Mouse (Mus musculus): ENCODE data around the gene Nfib. TPM values are rescaled to one million over a fixed set of nuclear protein-coding genes. Genes with fewer than 3 reads are reported as not detected.

Nfib gene
- polyA plus RNA-seq, 2 experiments, result 57.3 to 126 TPM

- no peak for TF ChIP-seq POLR2A (IDR thresholded peaks at IDR 0.05; ENCODE audit: borderline replicate concordance, extremely low read depth, insufficient read depth, insufficient read length)
Observed at GRCm38 (mm10) chr4:82504015-82504283, 201.6 kb downstream of the Nfib start.

GRCm38 (mm10) chr4:82503274-82504014 lies 202.1 kb downstream of the Nfib start:
- DNase-seq (ENCODE audit: low spot score), result no peak
- peak overlapping the region; percentile 100 for H3K9ac ChIP-seq (ENCODE audit: low read depth, low read length, severe bottlenecking)
- peaks cover 29% of the 10 kb centered on the region for H3K4me1 ChIP-seq (ENCODE audit: control insufficient read depth, insufficient read depth, low read length)
- peaks cover 6% of the 10 kb centered on the region for H3K36me3 ChIP-seq (ENCODE audit: control insufficient read depth, insufficient read depth, low read length)
- peak overlapping the region; percentile 99 for H3K4me3 ChIP-seq (replicated peaks; ENCODE audit: low read length)
- TF ChIP-seq POLR2A (IDR thresholded peaks at IDR 0.05; ENCODE audit: borderline replicate concordance, extremely low read depth, insufficient read depth, insufficient read length), result no peak
- WGBS, result 11% methylated on average over 8 of the region's 8 CpGs
- ATAC-seq (ENCODE audit: low FRiP score, low read depth), result no peak
- H3K4me2 ChIP-seq (replicated peaks; ENCODE audit: low read depth, low read length, severe bottlenecking), result peak overlapping the region; percentile 89
- peak overlapping the region; percentile 100 for H3K27ac ChIP-seq (replicated peaks; ENCODE audit: low read depth, low read length)
- H3K27me3 ChIP-seq (ENCODE audit: control insufficient read depth, insufficient read depth, low read length), result no peaks in the 10 kb centered on the region
- no peaks in the 10 kb centered on the region for H3K9me3 ChIP-seq (ENCODE audit: control insufficient read depth, low read length)

More at GRCm38 (mm10) chr4:82504015-82504283, 201.6 kb downstream of the Nfib start:
- Histone ChIP-seq H3K27ac (replicated peaks; ENCODE audit: low read depth, low read length) (peak overlapping the region; percentile 100), H3K4me1 (ENCODE audit: control insufficient read depth, insufficient read depth, low read length) (peaks cover 34% of the 10 kb centered on the region), H3K9ac (ENCODE audit: low read depth, low read length, severe bottlenecking) (peak overlapping the region; percentile 100), H3K27me3 (ENCODE audit: control insufficient read depth, insufficient read depth, low read length) (no peaks in the 10 kb centered on the region), H3K9me3 (ENCODE audit: control insufficient read depth, low read length) (no peaks in the 10 kb centered on the region), H3K4me2 (replicated peaks; ENCODE audit: low read depth, low read length, severe bottlenecking) (peak overlapping the region; percentile 89), H3K36me3 (ENCODE audit: control insufficient read depth, insufficient read depth, low read length) (0 out of 2 replicates have a peak, but pooled peaks cover 3% of the 10 kb centered on the region), H3K4me3 (replicated peaks; ENCODE audit: low read length) (peak overlapping the region; percentile 99)
- ATAC-seq (ENCODE audit: low FRiP score, low read depth) (no peak), DNase-seq (ENCODE audit: low spot score) (no peak)
- WGBS, result under 1% methylated on average over 10 of the region's 10 CpGs

GRCm38 (mm10) chr4:82502611-82503010 lies 202.9 kb downstream of the Nfib start:
- ATAC-seq (ENCODE audit: low FRiP score, low read depth) (no peak), DNase-seq (ENCODE audit: low spot score) (no peak)
- H3K9me3 ChIP-seq (ENCODE audit: control insufficient read depth, low read length), result no peaks in the 10 kb centered on the region
- peak overlapping the region; percentile 100 for H3K9ac ChIP-seq (ENCODE audit: low read depth, low read length, severe bottlenecking)
- H3K4me1 ChIP-seq (ENCODE audit: control insufficient read depth, insufficient read depth, low read length), result peaks cover 28% of the 10 kb centered on the region
- peak overlapping the region; percentile 99 for H3K4me3 ChIP-seq (replicated peaks; ENCODE audit: low read length)
- 39% methylated on average over 2 of the region's 2 CpGs for WGBS
- peak overlapping the region; percentile 89 for H3K4me2 ChIP-seq (replicated peaks; ENCODE audit: low read depth, low read length, severe bottlenecking)
- no peak for TF ChIP-seq POLR2A (IDR thresholded peaks at IDR 0.05; ENCODE audit: borderline replicate concordance, extremely low read depth, insufficient read depth, insufficient read length)
- peak overlapping the region; percentile 100; the same call in 1 of the 2 replicates for H3K27ac ChIP-seq (replicated peaks; ENCODE audit: low read depth, low read length)
- H3K36me3 ChIP-seq (ENCODE audit: control insufficient read depth, insufficient read depth, low read length), result peaks cover 14% of the 10 kb centered on the region
- H3K27me3 ChIP-seq (ENCODE audit: control insufficient read depth, insufficient read depth, low read length), result no peaks in the 10 kb centered on the region

GRCm38 (mm10) chr4:82502012-82502411 lies 203.5 kb downstream of the Nfib start:
- Histone ChIP-seq H3K4me1 (ENCODE audit: control insufficient read depth, insufficient read depth, low read length) (peaks cover 30% of the 10 kb centered on the region), H3K9ac (ENCODE audit: low read depth, low read length, severe bottlenecking) (peak overlapping the region; percentile 100), H3K4me3 (replicated peaks; ENCODE audit: low read length) (peak overlapping the region; percentile 99), H3K27me3 (ENCODE audit: control insufficient read depth, insufficient read depth, low read length) (no peaks in the 10 kb centered on the region), H3K36me3 (ENCODE audit: control insufficient read depth, insufficient read depth, low read length) (peaks cover 20% of the 10 kb centered on the region), H3K27ac (replicated peaks; ENCODE audit: low read depth, low read length) (peak overlapping the region; percentile 63; the same call in 1 of the 2 replicates), H3K4me2 (replicated peaks; ENCODE audit: low read depth, low read length, severe bottlenecking) (peak overlapping the region; percentile 89), H3K9me3 (ENCODE audit: control insufficient read depth, low read length) (no peaks in the 10 kb centered on the region)
- no peak for ATAC-seq (ENCODE audit: low FRiP score, low read depth)
- no peak for DNase-seq (ENCODE audit: low spot score)
- 37% methylated on average over 5 of the region's 5 CpGs for WGBS
- TF ChIP-seq POLR2A (IDR thresholded peaks at IDR 0.05; ENCODE audit: borderline replicate concordance, extremely low read depth, insufficient read depth, insufficient read length), result no peak

GRCm38 (mm10) chr4:82500578-82501098 lies 204.9 kb downstream of the Nfib start:
- H3K9ac ChIP-seq (ENCODE audit: low read depth, low read length, severe bottlenecking), result peak overlapping the region; percentile 100
- H3K4me3 ChIP-seq (replicated peaks; ENCODE audit: low read length), result peak overlapping the region; percentile 99
- H3K36me3 ChIP-seq (ENCODE audit: control insufficient read depth, insufficient read depth, low read length), result peaks cover 30% of the 10 kb centered on the region
- 32% methylated on average over 5 of the region's 5 CpGs for WGBS
- H3K4me1 ChIP-seq (ENCODE audit: control insufficient read depth, insufficient read depth, low read length), result peaks cover 33% of the 10 kb centered on the region
- H3K27me3 ChIP-seq (ENCODE audit: control insufficient read depth, insufficient read depth, low read length), result no peaks in the 10 kb centered on the region
- DNase-seq (ENCODE audit: low spot score) (peak; percentile 42), ATAC-seq (ENCODE audit: low FRiP score, low read depth) (no peak)
- peak overlapping the region; percentile 89 for H3K4me2 ChIP-seq (replicated peaks; ENCODE audit: low read depth, low read length, severe bottlenecking)
- no peaks in the 10 kb centered on the region for H3K9me3 ChIP-seq (ENCODE audit: control insufficient read depth, low read length)
- no peak for TF ChIP-seq POLR2A (IDR thresholded peaks at IDR 0.05; ENCODE audit: borderline replicate concordance, extremely low read depth, insufficient read depth, insufficient read length)
- peak overlapping the region; percentile 55 for H3K27ac ChIP-seq (replicated peaks; ENCODE audit: low read depth, low read length)

Data from limb, embryonic 14.5 days (tissue).